Mouse (Mus musculus): Measurements from ENCODE around the gene Spred3. TPM values are rescaled to one million over a fixed set of nuclear protein-coding genes. Genes with fewer than 3 reads are reported as not detected.
"Not testable (repeated sequence)": the region's sequence is repeated elsewhere in the genome, so short reads cannot be mapped to it uniquely, and the experiment has no call there.

The Spred3 gene
- polyA plus RNA-seq, 1 experiment from 2014 or later = 4.5 TPM

GRCm38 (mm10) chr7:29146625-29147367 is 23.4 kb downstream of the Spred3 start:
- Histone ChIP-seq H3K4me2 (no peak overlapping the region), H3K27ac (no peak overlapping the region)

GRCm38 (mm10) chr7:29144006-29144405 is 26.2 kb downstream of the Spred3 start:
- Histone ChIP-seq H3K9ac (no peak overlapping the region), H3K4me2 (no peak overlapping the region), H3K36me3 (no peaks in the 10 kb centered on the region), H3K9me3 (no peaks in the 10 kb centered on the region), H3K4me1 (no peaks in the 10 kb centered on the region), H3K4me3 (no peak overlapping the region), H3K27ac (no peak overlapping the region), H3K27me3 (no peaks in the 10 kb centered on the region)
- WGBS = 92% methylated on average over 4 of the region's 4 CpGs
- ATAC-seq (ENCODE audit: insufficient number of reproducible peaks, insufficient read depth, low FRiP score, low TSS enrichment, low read depth) = no peak

More at GRCm38 (mm10) chr7:29146625-29147367, 23.4 kb downstream of the Spred3 start:
- H3K27me3 ChIP-seq = no peaks in the 10 kb centered on the region
- no peak overlapping the region for H3K9ac ChIP-seq
- H3K9me3 ChIP-seq = no peaks in the 10 kb centered on the region
- no peaks in the 10 kb centered on the region for H3K4me1 ChIP-seq
- H3K4me3 ChIP-seq = no peak overlapping the region
- H3K36me3 ChIP-seq = no peaks in the 10 kb centered on the region
- WGBS = 79% methylated on average over 7 of the region's 7 CpGs
- ATAC-seq (ENCODE audit: insufficient number of reproducible peaks, insufficient read depth, low FRiP score, low TSS enrichment, low read depth) = no peak

- no peaks in the 10 kb centered on the region for H3K9me3 ChIP-seq
- no peaks in the 10 kb centered on the region for H3K27me3 ChIP-seq
- no peaks in the 10 kb centered on the region for H3K4me1 ChIP-seq
- no peak overlapping the region for H3K4me2 ChIP-seq
- 75% methylated on average over 8 of the region's 8 CpGs for WGBS
- H3K36me3 ChIP-seq = no peaks in the 10 kb centered on the region
- H3K9ac ChIP-seq = no peak overlapping the region
- no peak for ATAC-seq (ENCODE audit: insufficient number of reproducible peaks, insufficient read depth, low FRiP score, low TSS enrichment, low read depth)
- no peak overlapping the region for H3K27ac ChIP-seq
- no peak overlapping the region for H3K4me3 ChIP-seq
Measured at GRCm38 (mm10) chr7:29141416-29141815, 28.8 kb downstream of the Spred3 start.

GRCm38 (mm10) chr7:29139237-29139636 is 31.0 kb downstream of the Spred3 start:
- not testable (repeated sequence) for H3K9ac ChIP-seq; H3K4me3 ChIP-seq; H3K4me1 ChIP-seq; H3K4me2 ChIP-seq; H3K27me3 ChIP-seq; H3K9me3 ChIP-seq; ATAC-seq (ENCODE audit: insufficient number of reproducible peaks, insufficient read depth, low FRiP score, low TSS enrichment, low read depth); H3K27ac ChIP-seq; H3K36me3 ChIP-seq
- 87% methylated on average over 3 of the region's 4 CpGs for WGBS

- Histone ChIP-seq H3K4me1 (peaks cover 7% of the 10 kb centered on the region), H3K4me3 (no peak overlapping the region), H3K27me3 (no peaks in the 10 kb centered on the region; the same call in 1 of the 2 replicates), H3K4me2 (no peak overlapping the region), H3K9me3 (no peaks in the 10 kb centered on the region), H3K9ac (no peak overlapping the region), H3K27ac (no peak overlapping the region), H3K36me3 (no peaks in the 10 kb centered on the region)
- ATAC-seq (ENCODE audit: insufficient number of reproducible peaks, insufficient read depth, low FRiP score, low TSS enrichment, low read depth) = no peak
- 49% methylated on average over 16 of the region's 16 CpGs for WGBS
Measured at GRCm38 (mm10) chr7:29137429-29137828, 32.8 kb downstream of the Spred3 start.

- whole genome bisulfite sequencing = 0% methylated on average over 12 of the region's 20 CpGs
- Histone ChIP-seq H3K27ac (no peak within 1 kb of the TSS), H3K4me1 (peaks cover 7% of the 10 kb centered on the region), H3K4me3 (peak within 1 kb of the TSS; percentile 37), H3K27me3 (no peaks in the 10 kb centered on the region; the same call in 1 of the 2 replicates), H3K36me3 (no peaks in the 10 kb centered on the region), H3K9ac (peak within 1 kb of the TSS; percentile 54), H3K9me3 (no peaks in the 10 kb centered on the region), H3K4me2 (peak within 1 kb of the TSS; percentile 67)
- no peak for ATAC-seq (ENCODE audit: insufficient number of reproducible peaks, insufficient read depth, low FRiP score, low TSS enrichment, low read depth)
Measured at GRCm38 (mm10) chr7:29134693-29135386, 35.4 kb downstream of the Spred3 start, which contains the start of gene Rasgrp4. Rasgrp4 (plus strand) TSS chr7:29134851.

GRCm38 (mm10) chr7:29134230-29134629 is 36.0 kb downstream of the Spred3 start:
- Histone ChIP-seq H3K4me2 (peak overlapping the region; percentile 67), H3K9me3 (no peaks in the 10 kb centered on the region), H3K9ac (peak overlapping the region; percentile 44), H3K36me3 (no peaks in the 10 kb centered on the region), H3K27me3 (no peaks in the 10 kb centered on the region; the same call in 1 of the 2 replicates), H3K27ac (no peak overlapping the region), H3K4me1 (peaks cover 7% of the 10 kb centered on the region), H3K4me3 (peak overlapping the region; percentile 37)
- 5% methylated on average over 4 of the region's 4 CpGs for WGBS
- no peak for ATAC-seq (ENCODE audit: insufficient number of reproducible peaks, insufficient read depth, low FRiP score, low TSS enrichment, low read depth)

- H3K27me3 ChIP-seq = no peaks in the 10 kb centered on the region
- H3K9ac ChIP-seq = no peak overlapping the region
- H3K27ac ChIP-seq = no peak overlapping the region
- ATAC-seq (ENCODE audit: insufficient number of reproducible peaks, insufficient read depth, low FRiP score, low TSS enrichment, low read depth) = no peak
- no peak overlapping the region for H3K4me2 ChIP-seq
- no peaks in the 10 kb centered on the region for H3K36me3 ChIP-seq
- H3K9me3 ChIP-seq = no peaks in the 10 kb centered on the region
- H3K4me1 ChIP-seq = peaks cover 8% of the 10 kb centered on the region; the same call in 1 of the 2 replicates
- 57% methylated on average over 2 of the region's 2 CpGs for WGBS
- no peak overlapping the region for H3K4me3 ChIP-seq
Measured at GRCm38 (mm10) chr7:29128725-29129124, 41.5 kb downstream of the Spred3 start.

GRCm38 (mm10) chr7:29126173-29126915 is 43.9 kb downstream of the Spred3 start:
- ATAC-seq (ENCODE audit: insufficient number of reproducible peaks, insufficient read depth, low FRiP score, low TSS enrichment, low read depth) = no peak
- H3K4me3 ChIP-seq = no peak overlapping the region
- no peaks in the 10 kb centered on the region for H3K9me3 ChIP-seq
- H3K4me1 ChIP-seq = peaks cover 8% of the 10 kb centered on the region; the same call in 1 of the 2 replicates
- no peaks in the 10 kb centered on the region for H3K27me3 ChIP-seq
- no peak overlapping the region for H3K27ac ChIP-seq
- WGBS = 26% methylated on average over 7 of the region's 7 CpGs
- no peak overlapping the region for H3K4me2 ChIP-seq
- H3K36me3 ChIP-seq = no peaks in the 10 kb centered on the region
- no peak overlapping the region for H3K9ac ChIP-seq

- H3K4me2 ChIP-seq = peak within 1 kb of the TSS; percentile 87
- H3K4me3 ChIP-seq = peak within 1 kb of the TSS; percentile 49
- WGBS = under 1% methylated on average over 16 of the region's 16 CpGs
- peak; percentile 77; the same call in 1 of the 2 replicates for ATAC-seq (ENCODE audit: insufficient number of reproducible peaks, insufficient read depth, low FRiP score, low TSS enrichment, low read depth)
- no peaks in the 10 kb centered on the region for H3K9me3 ChIP-seq
- H3K9ac ChIP-seq = peak within 1 kb of the TSS; percentile 75
- no peak within 1 kb of the TSS for H3K27ac ChIP-seq
- no peaks in the 10 kb centered on the region for H3K27me3 ChIP-seq
- no peaks in the 10 kb centered on the region for H3K36me3 ChIP-seq
- H3K4me1 ChIP-seq = peaks cover 8% of the 10 kb centered on the region; the same call in 1 of the 2 replicates
Measured at GRCm38 (mm10) chr7:29124970-29125369, 45.2 kb downstream of the Spred3 start, which contains the start of gene Ryr1. Ryr1 (minus strand) TSS chr7:29125179.

Measured in embryonic facial prominence, embryonic 13.5 days (tissue).